Mouse (Mus musculus) gastrocnemius, adult 8-10 months (tissue): Measurements from ENCODE around the gene Msrb1. TPM values are rescaled to one million over a fixed set of nuclear protein-coding genes. Genes with fewer than 3 reads are reported as not detected.
"Not testable (repeated sequence)": the region's sequence is repeated elsewhere in the genome, so short reads cannot be mapped to it uniquely, and the experiment has no call there.

Experiments
- DNase-seq, 2 experiments: peaks; one replicate each; pipeline ENCODE4 v3.0.0; 2022; ENCODE audit warnings: low spot score in 2 of 2
- total RNA-seq, 4 experiments: library from RNA; stranded (reverse); gene quantifications; 2 replicates each; pipeline ENCODE4 v1.2.4; 2022

Msrb1 gene
- total RNA-seq, result 100 to 1,000 TPM; 144 to 160 (median 145) TPM

DNA sequence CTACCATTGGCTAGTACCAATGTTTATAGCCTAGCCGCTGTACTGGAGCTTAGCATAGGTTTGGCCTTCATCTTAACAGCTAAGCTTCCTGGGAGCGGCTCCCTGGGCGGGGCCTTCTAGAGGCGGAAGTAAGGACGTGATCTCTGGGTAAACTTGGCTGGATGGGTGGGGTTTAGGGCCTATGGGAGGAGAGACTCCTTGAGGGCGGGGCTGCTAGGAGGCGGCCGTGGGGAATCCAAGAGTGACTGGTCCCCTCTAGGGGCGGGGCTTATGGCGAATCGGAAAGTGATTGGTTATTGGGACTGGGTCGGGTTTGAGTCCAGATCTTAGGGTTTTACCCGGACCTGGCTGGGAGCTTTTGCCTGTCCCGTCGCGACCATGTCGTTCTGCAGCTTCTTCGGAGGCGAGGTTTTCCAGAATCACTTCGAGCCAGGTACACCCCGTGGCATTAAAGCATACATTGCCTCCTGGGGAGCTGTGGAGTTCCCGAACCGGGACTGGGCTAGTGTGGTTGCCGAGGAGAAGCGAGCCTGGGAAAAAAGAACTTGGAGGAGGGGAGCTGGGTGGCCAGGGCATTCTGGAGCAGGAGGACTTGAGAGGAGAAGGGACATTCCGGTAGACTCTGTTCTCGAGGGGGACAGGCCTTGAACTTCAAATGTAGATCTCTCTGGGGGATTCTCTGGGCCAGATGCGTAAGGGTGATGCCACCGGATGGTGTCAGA, at the start of gene Msrb1:
TSS of gene Msrb1 (plus strand) at position 313 of the 722 bp plus-strand sequence.
- DNase-seq, result peak; percentile 96 to 97

DNA sequence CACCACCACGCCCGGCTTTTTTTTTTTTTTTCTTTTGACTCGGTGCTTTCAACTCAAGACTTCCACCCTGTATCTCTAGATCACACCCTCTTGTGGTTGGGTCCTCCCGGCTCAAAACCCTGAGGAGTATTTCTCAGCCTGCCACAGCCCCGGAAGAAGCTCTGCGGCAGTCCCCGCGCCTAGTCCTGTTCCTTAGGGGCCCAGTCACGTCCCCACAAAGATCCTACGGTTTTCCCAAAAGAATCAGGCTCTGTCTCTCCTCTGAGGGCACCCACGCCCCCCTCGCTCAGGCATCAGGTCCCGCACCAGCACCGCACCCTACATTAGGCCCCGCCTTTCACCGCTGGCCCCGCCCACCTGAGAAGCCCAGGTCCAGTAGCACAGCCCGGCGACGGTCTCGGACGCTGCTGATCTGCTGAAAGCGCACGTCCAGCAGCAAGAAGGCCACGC, 49.3 kb upstream of the Msrb1 start:
- peak; percentile 31 to 49 for DNase-seq

DNA sequence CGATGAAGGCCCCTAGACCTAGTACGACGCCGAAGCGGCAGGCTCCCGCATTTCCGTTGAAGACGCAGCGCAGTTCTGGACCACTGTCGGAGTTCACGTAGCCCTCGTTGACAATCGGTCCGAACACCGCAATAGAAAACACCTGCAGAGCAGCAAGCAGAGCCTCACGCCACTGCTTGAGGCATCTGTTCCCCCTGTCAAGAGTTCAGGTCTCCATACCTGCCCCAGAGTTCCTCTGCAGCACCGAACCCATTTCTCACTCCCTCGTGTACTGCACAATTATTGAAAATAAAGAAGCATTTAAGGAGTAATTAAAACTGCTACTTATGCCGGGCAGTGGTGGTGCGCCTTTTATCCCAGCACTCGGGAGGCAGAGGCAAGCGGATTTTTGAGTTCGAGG, 48.8 kb upstream of the Msrb1 start:
- no peak for DNase-seq

DNA sequence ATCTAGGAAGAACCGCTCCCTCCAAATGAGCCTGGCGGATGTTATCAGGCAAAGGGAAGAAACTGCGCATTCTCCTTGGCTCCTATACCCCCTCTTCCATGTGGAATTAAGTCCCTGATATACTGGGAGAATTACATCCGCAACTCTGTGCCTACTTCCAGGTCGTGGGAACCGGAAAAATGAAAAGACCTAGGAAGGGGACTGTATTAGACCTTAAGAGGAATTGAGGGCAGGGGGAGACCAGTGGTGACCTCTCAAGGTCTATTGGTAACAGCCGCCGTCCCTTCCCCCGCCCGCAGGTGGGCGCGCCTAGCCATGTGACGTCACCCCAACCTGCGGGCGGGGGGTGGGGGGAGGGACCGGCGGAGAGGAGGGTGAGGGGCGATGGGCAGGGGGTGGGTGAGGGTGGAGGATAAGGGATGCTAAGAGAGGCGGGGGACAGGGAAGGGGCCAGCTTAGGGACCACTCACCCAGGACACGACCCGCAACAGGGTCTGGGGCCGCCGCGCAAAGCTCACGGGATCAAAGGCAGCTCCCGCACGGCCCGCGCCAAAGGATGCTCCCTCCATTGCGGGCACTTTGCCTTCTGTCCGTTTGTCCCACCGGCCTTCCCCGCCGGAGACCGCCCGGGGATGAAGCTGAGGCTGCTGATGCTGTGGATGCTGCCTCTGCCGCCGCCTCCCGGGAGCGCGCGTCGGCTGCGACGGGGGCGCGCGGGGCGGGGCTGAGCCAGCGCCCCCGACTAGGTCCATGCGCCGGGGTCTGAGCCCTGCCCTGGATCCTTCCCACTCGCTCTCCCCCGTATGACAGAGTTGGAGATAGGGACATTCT, 47.0 kb upstream of the Msrb1 start, which contains the start of gene Syngr3:
TSS of gene Syngr3 (minus strand) at position 705 of the 831 bp plus-strand sequence.
- DNase-seq, result no peak

DNA sequence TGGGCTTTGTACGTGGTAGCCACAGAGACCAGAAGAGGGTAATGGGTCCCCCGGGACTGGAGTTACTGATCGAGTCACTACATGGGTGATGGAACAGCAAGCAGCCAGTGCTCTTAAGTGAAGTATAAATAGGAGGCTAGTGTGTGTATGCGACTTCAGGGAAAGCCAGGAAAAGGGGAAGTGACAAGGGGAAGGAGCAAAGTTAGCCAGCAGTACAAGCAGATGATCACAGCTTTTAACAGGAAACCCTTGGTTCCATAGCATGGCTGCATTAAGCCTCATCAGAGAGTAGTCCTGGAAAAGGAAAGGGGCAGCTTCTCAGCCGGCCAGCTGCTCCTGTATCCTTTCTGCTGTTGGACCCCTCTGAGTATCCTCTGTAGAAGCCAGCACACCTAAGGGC, 44.1 kb upstream of the Msrb1 start:
- DNase-seq, result no peak

DNA sequence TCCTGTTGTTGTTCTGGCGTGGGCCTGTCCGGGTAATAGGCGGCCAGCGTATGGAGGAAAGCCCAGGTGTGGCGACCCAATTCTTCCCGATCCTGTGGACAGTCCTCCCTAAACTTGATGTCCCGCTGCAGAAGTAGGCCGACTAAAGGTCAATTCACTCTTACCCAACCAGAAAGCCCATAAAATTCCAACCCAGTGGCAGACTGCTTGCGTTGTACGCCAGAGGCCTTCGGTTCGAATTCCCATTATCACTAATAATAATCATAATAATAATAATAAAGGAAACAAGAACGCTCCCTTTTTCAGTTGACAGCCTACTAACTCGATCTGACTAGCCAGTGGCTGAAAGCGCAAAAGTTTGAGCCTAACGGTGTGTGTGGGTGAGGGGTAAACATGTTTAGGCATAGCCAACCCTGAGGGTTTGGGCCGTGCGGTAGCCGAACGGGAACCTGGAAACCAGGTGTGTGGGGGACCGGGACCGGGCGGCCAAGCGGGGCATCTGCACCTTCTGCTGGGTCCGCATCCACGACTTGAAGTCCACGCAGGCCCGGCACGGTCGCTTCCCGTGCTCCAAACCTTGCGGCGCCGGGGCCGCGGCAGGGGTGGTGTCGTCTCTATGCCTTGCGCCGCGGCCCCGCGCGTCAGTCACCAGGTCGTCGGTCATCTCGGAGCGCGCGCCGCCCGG, 41.0 kb upstream of the Msrb1 start:
- DNase-seq, result peak in 1 of 2 experiments; percentile 15

DNA sequence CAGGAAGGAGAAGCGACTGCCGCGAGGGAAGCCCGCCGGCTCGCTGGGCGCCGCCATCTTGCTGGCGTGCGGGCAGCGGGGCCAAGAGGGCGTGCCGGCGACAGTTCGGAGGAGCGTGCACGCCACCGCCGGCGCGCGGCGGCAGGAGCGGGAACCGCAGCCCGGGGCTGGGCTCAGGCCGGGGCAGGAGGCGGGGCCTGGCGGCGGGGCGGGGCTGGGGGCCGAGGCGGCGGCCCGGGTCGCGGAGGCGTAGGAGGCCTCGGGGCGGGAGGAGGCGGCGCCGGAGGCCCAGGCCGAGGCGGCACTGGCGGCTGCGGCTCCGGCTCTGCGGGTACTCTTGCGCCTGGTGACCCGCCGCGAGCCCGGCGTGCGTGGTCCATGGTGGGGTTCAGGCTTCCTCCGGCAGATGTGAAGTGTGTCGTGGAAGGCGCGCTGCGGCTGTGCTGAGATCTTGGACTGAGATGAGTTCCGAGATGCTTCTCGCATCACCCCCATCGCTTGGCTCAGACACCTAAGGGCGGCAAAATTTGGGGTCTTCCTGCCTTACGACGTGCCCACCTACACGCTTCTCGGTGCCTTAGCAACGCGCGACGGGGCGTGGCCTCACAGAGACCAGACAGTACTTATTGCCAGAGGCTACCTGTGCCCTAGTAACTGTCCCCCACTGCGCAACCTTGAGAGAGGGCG, 40.3 kb upstream of the Msrb1 start, which contains the start of the genes Gfer and Noxo1:
TSS of gene Gfer (minus strand) at position 146 of the 687 bp plus-strand sequence.
TSS of gene Noxo1 (plus strand) at position 224 of the 687 bp plus-strand sequence.
- DNase-seq, result peak; percentile 80 to 84

DNA sequence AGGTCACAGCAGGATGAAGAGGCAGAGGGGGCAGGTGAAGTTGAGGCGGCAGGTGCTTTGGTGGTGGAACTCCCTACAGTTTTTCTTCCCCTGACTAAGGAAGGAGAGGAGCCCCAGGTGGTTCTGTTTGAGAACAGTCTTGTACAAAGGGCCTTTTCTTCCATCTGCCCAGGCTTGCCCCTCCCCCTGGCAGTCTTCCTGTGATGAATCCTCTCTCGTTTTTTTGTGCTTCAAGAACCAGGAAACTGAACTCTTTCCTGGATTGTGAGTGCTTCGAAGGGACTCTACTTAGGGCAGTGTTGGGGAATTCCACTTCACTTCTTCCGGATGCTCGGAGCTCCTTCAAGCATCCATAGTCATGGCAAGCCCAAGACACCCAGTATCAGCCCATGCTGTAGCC, 38.5 kb upstream of the Msrb1 start:
- no peak for DNase-seq

DNA sequence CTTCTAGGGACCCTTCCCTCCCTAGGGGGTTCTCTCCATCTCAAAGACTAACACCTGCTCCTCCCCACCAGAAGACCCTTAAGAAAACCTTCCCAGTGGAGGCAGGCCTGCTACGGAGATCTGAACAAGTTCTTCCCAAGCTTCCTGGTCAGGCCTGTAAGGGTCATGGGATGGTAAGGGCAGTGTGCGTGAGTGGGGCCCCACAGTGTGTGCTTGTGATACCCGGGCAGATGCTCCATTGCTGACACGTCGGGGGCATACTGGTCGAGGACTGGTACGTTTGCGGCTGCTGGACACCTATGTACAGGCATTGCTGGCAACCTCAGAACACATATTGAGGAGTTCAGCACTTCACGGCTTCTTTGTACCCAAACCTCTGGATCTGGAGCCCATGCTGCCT, 37.7 kb upstream of the Msrb1 start:
- DNase-seq, result no peak

DNA sequence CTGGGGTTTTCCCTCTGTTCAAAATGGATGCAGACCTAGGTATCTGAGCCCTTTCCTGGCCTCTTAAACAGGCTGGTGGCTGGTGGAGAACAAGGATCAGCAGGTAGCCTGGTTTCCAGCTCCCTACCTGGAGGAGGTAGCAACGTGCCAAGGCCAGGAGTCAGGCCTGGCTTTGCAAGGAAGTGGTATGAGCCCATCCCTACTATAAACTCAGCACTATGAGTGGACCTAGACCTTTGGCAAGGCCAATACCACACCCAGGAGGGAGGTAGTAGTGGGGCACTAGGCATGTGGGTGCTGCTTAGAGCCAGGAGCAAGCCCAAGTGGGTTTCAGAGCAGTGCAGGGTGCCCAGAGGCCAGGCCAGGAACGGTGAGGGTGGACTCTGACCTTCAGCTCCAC, 37.0 kb upstream of the Msrb1 start:
- DNase-seq, result no peak

DNA sequence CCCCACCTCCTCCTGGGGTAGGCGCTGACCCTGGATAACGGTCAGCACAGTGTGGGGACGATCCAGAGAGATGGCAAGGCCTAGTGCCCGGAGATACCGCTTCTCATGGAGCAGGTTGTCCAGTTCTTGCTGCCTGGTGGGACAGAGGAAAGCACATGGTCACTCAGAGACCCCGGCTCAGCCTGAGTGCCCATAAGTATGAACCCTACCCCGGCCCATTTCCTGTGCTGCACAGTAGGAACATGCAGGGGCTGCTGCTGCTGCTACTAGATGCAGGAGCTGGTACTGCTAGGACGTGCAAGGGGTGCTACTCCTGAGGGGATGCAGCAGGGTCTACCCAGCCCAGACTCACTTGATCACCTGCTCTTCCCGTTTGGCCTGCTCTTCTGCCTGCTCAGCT, 35.2 kb upstream of the Msrb1 start:
- DNase-seq, result no peak

DNA sequence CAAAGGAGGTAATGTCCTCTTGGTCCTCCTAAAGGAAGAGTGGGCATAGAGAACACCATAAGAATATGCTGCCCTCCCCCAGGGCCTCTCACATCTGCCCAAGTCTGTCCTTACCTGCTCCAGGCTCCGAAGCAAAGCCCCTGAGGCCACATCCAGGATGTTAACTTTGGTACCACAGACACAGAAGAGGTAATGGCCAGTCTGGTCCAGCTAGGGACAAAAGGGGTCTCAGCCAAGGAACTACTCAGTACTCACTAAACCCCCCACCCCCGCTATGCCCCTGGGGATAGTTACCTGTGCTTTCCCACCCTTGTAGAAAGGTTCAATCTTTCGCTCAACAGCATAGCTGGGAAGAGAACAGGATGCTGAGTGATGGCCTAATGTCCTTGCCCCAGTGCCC, 30.6 kb upstream of the Msrb1 start:
- DNase-seq, result no peak

DNA sequence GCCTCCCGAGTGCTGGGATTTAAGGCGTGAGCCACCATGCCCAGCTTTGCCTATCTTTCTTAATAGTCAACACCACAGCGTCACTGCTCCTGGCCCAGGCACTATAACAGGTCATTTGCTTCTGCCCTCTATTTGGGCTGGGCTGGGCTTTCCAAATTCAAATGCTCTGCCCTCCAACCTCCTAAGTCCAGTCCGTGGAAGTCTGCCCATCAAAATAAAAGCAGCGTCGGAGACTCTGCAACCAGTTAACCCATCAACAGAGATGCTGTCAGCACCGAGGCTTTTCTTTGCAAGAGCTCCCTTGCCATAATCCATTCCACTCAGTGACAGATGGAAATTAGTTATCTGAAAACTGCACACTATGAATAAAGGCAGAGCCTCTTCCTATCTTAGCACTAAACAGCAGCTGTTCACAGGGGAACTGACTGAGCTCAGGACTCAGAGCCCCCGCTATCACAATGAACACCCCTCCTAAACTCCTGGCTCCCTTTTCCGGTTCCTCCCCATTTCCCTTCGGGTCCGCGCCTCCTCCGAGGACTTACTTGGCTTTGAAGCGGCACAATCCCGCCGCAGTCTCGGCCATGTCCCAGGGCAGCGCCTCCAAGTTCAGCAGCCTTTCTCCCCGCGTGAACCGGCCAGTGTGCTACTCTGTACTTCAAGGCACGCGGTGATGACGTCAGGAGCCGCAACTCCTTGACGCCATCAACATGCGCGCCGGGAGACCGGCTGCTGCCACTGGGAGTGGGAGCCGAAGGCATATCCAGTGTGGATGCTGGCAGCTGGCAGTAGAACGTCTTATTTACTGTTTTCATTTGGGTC, 29.3 kb upstream of the Msrb1 start, which contains the start of gene Tbl3:
TSS of gene Tbl3 (minus strand) at position 679 of the 819 bp plus-strand sequence.
- DNase-seq, result peak; percentile 84

DNA sequence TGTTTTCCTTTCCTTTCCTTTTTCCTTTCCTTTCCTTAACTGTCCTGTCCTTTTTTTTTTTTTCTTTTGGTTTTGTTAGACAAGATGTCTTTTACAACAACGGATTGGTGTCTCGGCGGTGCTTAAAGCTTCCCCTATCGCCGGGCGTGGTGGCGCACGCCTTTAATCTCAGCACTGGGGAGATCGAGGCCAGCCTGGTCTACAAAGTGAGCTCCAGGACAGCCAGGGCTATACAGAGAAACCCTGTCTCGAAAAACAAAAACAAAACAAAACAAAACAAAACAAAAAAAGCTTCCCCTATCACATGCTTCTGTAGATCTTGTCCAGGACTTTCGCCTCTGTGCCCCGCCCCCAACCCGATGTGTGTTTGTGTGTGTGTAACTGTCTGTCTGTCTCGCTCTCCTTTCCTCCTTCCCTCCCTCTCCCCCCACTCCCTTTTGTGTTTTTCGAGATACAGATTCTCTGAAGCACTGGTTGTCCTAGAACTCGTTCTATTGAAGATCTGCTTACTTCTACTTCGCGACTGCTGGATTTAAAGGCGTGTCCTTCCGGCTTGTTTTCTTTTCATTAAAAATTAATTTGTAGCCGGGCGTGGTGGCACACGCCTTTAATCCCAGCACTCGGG, 28.5 kb upstream of the Msrb1 start:
- no peak for DNase-seq

DNA sequence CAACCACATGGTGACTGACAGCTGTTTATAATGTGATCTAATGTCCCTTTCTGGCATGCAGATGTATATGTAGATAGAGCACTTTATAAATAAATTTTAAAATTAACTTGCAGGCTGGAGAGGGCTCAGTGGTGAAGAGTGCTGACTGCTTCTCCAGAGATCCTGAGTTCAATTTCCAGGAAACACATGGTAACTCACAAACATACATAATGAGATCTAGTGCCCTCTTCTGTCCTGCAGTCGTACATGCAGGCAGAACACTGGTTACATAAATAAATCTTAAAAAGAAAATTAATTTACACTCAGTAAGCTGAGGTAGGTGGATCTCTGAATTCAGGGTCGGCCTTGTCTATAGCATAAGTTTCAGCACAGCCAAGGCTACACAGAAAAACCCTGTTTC, 27.8 kb upstream of the Msrb1 start:
- no peak for DNase-seq

DNA sequence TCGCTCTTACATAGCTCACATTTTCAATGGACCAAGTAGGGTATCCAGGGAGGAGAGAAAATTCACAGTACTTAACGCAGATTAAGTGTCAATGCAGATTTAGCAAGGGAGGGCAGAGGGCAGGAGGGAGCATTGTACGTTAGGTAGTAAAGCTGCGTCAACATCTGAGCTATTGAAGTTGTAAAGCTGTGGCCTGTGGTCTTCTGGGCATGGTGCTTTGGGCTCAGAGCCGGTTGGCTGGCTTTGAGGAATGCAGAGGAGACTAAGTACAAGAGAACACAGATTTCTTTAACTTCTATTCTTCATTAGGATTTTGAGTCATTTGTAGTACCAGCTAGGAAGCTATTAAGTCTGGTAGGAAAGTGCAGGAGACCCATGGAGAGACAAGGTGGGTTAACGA, 20.9 kb upstream of the Msrb1 start:
- DNase-seq, result no peak

DNA sequence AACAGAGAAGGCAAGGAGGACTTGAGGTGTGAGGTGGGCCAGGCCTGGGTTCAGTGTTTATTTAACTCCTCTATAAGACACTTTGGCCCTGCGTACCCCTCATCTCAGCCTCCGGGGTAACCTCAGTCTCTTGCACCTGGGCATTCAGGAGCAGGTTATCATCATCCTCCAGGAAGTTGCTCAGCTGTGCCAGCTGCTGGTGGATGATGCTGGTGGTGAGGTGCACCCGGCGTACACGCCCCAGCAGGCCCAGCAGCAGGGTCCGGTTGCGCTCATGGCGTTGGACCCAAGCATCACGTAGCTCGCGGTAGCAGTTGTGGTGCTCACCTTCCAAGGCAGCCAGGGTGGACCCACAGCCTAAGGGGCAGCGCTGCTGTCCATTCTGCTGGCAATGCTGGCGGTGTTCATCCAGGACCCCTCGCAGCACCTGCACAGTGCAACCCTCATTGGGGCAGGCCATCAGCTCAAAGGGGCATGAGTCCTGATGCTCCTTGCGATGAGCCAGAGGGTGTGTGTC, 20.2 kb upstream of the Msrb1 start:
- no peak for DNase-seq

DNA sequence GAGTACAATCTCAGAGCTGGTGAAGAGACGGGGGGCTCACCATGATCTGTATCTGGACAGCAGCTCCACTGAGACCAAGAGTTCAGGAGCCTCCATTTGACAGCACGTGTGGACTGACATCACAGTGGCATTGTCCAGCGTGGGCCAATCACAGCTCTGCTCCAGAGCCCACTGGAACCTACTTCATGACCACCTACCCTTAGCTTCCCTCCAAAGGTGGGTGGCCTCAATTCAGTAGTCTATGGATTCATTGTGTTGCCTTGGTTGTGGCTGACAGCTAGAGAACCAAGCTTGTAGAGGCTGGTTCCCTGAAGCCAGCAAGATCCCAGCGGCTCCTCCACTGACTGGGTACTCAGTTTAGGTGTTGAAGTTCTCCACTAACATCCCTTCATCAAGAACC, 18.5 kb upstream of the Msrb1 start, which contains the start of the genes Rnf151 and Rps2:
TSS of gene Rnf151 (minus strand) at position 121 of the 400 bp plus-strand sequence.
TSS of gene Rps2 (plus strand) at position 174 of the 400 bp plus-strand sequence.
- no peak for DNase-seq

DNA sequence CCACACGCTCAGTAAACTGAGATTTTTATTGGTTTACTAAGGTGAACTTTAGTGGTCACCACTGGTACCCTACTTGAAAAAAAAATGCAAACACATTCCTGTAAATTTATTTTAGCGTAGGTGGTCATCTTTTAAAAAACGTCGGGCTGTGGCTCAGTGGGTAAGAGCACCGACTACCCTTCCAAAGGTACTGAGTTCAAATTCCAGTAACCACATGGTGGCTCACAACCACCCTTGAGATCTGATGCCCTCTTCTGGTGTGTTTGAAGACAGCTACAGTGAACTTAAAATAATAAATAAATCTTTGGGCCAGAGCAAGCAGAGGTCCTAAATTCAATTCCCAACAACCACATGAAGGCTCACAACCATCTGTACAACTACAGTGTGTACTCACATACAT, 17.5 kb upstream of the Msrb1 start:
- DNase-seq, result not testable (repeated sequence)
